Mouse (Mus musculus) forebrain, embryonic 13.5 days (tissue): ENCODE results near the gene Gm4969. TPM values are rescaled to one million over a fixed set of nuclear protein-coding genes. Genes with fewer than 3 reads are reported as not detected.

Experiments
- ATAC-seq: fragments of 200-750 bp; cut with Nextera tagmentation; 2 replicates; pipeline ENCODE4 v1.8.0; 2017
- H3K27ac ChIP-seq: fragments of 300-500 bp; sonication (generic); 2 replicates; pipeline ENCODE4 v1.5.1; 2015; ENCODE audit warnings: inconsistent platforms, mild to moderate bottlenecking, moderate library complexity
- H3K27me3 ChIP-seq: fragments of 300-500 bp; sonication (generic); 2 replicates; pipeline ENCODE4 v1.6.1; 2015; ENCODE audit warnings: mild to moderate bottlenecking, inconsistent platforms
- H3K36me3 ChIP-seq: fragments of 300-500 bp; sonication (generic); 2 replicates; pipeline ENCODE4 v1.6.1; 2015; ENCODE audit warnings: mild to moderate bottlenecking, inconsistent platforms; ENCODE audit not compliant: poor library complexity, severe bottlenecking
- H3K4me1 ChIP-seq: fragments of 300-500 bp; sonication (generic); 2 replicates; pipeline ENCODE4 v1.6.1; 2015; ENCODE audit warnings: inconsistent platforms
- H3K4me2 ChIP-seq: fragments of 300-500 bp; sonication (generic); 2 replicates; pipeline ENCODE4 v1.6.1; 2015; ENCODE audit warnings: inconsistent platforms, mild to moderate bottlenecking, moderate library complexity
- H3K4me3 ChIP-seq: fragments of 300-500 bp; sonication (generic); 2 replicates; pipeline ENCODE4 v1.5.1; 2015; ENCODE audit warnings: mild to moderate bottlenecking, inconsistent platforms
- H3K9ac ChIP-seq: fragments of 300-500 bp; sonication (generic); 2 replicates; pipeline ENCODE4 v1.6.1; 2015; ENCODE audit warnings: mild to moderate bottlenecking, inconsistent platforms
- H3K9me3 ChIP-seq: fragments of 300-500 bp; sonication (generic); replicated peaks from 2 replicates; pipeline ENCODE4 v1.6.1; 2016; ENCODE audit warnings: inconsistent platforms
- WGBS: fragments of 180-500 bp; shearing (Covaris S2); methylation state at CpG from one replicate; pipeline ENCODE4 v1.1.7; 2015; 5-methylcytosine and 5-hydroxymethylcytosine counted together
- polyA plus RNA-seq: library from polyadenylated mRNA; unstranded; fragments of >200 nt; fragmentation: Nextera tagmentation; extraction: Ambion mirVana; gene quantifications from 2 replicates; pipeline ENCODE4 v1.2.1, GENCODE M21; 2015

Gene Gm4969
- polyA plus RNA-seq, 1 experiment from 2014 or later: 1.2 TPM

- Histone ChIP-seq H3K4me1 (peaks cover 22% of the 10 kb centered on the region), H3K9ac (no peak overlapping the region), H3K4me2 (no peak overlapping the region), H3K27ac (no peak overlapping the region), H3K27me3 (no peaks in the 10 kb centered on the region), H3K36me3 (0 out of 2 replicates have a peak, but pooled peaks cover 7% of the 10 kb centered on the region), H3K9me3 (no peaks in the 10 kb centered on the region), H3K4me3 (no peak overlapping the region)
- no peak for ATAC-seq
- WGBS: 91% methylated on average over 1 of the region's 1 CpGs
These were observed 17.9 kb downstream of the Gm4969 start for GRCm38 (mm10) chr7:19100290-19100689.

DNA sequence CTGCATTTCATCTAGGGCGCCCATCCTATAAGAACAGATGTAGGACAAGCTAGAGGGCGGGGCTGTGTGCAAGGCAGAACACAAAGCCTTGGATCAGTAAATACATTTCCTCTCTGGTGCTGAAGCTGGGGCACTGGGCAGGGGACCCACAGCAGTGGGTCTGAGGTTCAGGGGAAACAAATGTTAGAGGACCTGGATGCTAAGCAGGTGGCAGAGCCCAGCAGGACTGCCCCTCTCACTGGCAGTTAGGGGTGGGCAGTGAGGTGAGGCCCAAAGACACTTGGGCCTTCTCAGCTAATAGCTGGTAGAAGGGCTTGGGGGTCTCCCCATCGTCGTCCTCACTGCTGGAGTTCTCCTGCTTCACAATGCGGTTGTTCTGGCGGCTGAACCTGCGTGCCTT, 19.4 kb downstream of the Gm4969 start:
- peaks cover 35% of the 10 kb centered on the region for H3K4me1 ChIP-seq
- ATAC-seq: no peak
- H3K36me3 ChIP-seq: 0 out of 2 replicates have a peak, but pooled peaks cover 7% of the 10 kb centered on the region
- no peak overlapping the region for H3K4me2 ChIP-seq
- H3K4me3 ChIP-seq: no peak overlapping the region
- no peak overlapping the region for H3K27ac ChIP-seq
- 59% methylated on average over 7 of the region's 7 CpGs for WGBS
- no peaks in the 10 kb centered on the region for H3K9me3 ChIP-seq
- no peaks in the 10 kb centered on the region for H3K27me3 ChIP-seq
- no peak overlapping the region for H3K9ac ChIP-seq

GRCm38 (mm10) chr7:19097863-19098262, 20.3 kb downstream of the Gm4969 start:
- Histone ChIP-seq H3K9me3 (no peaks in the 10 kb centered on the region), H3K27me3 (no peaks in the 10 kb centered on the region), H3K36me3 (0 out of 2 replicates have a peak, but pooled peaks cover 7% of the 10 kb centered on the region), H3K27ac (no peak overlapping the region), H3K4me3 (no peak overlapping the region), H3K9ac (no peak overlapping the region), H3K4me1 (peaks cover 44% of the 10 kb centered on the region), H3K4me2 (no peak overlapping the region)
- no peak for ATAC-seq

DNA sequence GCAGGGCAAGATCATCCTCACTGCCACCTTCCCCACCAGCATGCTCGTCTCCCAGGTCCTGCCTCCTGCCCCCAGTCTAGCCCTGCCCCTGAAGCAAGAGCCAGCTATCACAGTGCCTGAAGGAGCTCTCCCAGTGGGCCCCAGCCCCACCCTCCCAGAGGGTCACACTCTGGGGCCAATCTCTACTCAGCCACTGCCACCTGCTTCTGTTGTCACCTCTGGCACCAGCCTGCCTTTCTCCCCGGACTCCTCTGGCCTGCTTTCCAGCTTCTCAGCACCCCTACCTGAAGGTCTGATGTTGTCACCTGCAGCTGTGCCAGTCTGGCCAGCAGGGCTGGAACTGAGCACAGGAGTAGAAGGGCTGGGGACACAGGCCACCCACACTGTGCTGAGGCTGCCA, 21.0 kb downstream of the Gm4969 start:
- WGBS: 58% methylated on average over 2 of the region's 2 CpGs
- Histone ChIP-seq H3K27ac (no peak overlapping the region), H3K36me3 (0 out of 2 replicates have a peak, but pooled peaks cover 7% of the 10 kb centered on the region), H3K27me3 (peaks cover 4% of the 10 kb centered on the region; the same call in 1 of the 2 replicates), H3K4me1 (peaks cover 51% of the 10 kb centered on the region), H3K9ac (no peak overlapping the region), H3K4me2 (no peak overlapping the region), H3K9me3 (no peaks in the 10 kb centered on the region), H3K4me3 (no peak overlapping the region)
- no peak for ATAC-seq

- Histone ChIP-seq H3K9me3 (no peaks in the 10 kb centered on the region), H3K36me3 (peaks cover 13% of the 10 kb centered on the region; the same call in 1 of the 2 replicates), H3K4me2 (peak overlapping the region; percentile 99), H3K9ac (peak overlapping the region; percentile 84), H3K4me3 (peak overlapping the region; percentile 66), H3K4me1 (peaks cover 58% of the 10 kb centered on the region), H3K27me3 (peaks cover 10% of the 10 kb centered on the region), H3K27ac (0 out of 2 replicates have a peak overlapping the region, but pooled peaks have one; percentile 21)
- no peak for ATAC-seq
- WGBS: 55% methylated on average over 5 of the region's 5 CpGs
These were observed 21.7 kb downstream of the Gm4969 start for GRCm38 (mm10) chr7:19096421-19096976.

GRCm38 (mm10) chr7:19095751-19096110, 22.4 kb downstream of the Gm4969 start:
- ATAC-seq: no peak
- H3K9ac ChIP-seq: peak overlapping the region; percentile 84
- 0% methylated on average over 19 of the region's 19 CpGs for WGBS
- H3K4me1 ChIP-seq: peaks cover 60% of the 10 kb centered on the region
- H3K9me3 ChIP-seq: no peaks in the 10 kb centered on the region
- peak overlapping the region; percentile 99 for H3K4me2 ChIP-seq
- peak overlapping the region; percentile 66 for H3K4me3 ChIP-seq
- peak overlapping the region; percentile 87; the same call in 1 of the 2 replicates for H3K27ac ChIP-seq
- H3K36me3 ChIP-seq: peaks cover 20% of the 10 kb centered on the region; the same call in 1 of the 2 replicates
- H3K27me3 ChIP-seq: peaks cover 17% of the 10 kb centered on the region

- H3K27ac ChIP-seq: peak overlapping the region; percentile 87
- peak overlapping the region; percentile 66 for H3K4me3 ChIP-seq
- H3K4me2 ChIP-seq: peak overlapping the region; percentile 99
- under 1% methylated on average over 62 of the region's 87 CpGs for WGBS
- ATAC-seq: 0 out of 2 replicates have a peak, but pooled peaks have one; percentile 0
- H3K9ac ChIP-seq: peak overlapping the region; percentile 84
- peaks cover 26% of the 10 kb centered on the region for H3K36me3 ChIP-seq
- H3K9me3 ChIP-seq: no peaks in the 10 kb centered on the region
- H3K4me1 ChIP-seq: peaks cover 60% of the 10 kb centered on the region
- H3K27me3 ChIP-seq: peaks cover 19% of the 10 kb centered on the region
These were observed 23.1 kb downstream of the Gm4969 start for GRCm38 (mm10) chr7:19094826-19095750.

DNA sequence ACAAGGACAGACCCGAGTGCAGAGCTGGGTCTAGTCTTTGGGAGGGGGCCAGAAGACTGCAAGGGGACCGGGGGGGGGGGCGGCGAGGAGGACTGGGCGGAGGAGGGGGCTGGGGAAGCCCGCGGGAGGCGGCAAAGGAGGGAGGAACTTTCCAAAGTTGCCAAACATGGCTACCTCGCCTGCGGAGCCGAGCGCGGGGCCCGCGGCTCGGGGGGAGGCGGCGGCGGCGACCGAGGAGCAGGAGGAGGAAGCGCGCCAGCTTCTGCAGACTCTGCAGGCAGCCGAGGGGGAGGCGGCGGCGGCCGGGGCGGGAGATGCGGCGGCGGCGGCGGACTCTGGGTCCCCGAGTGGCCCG, 23.7 kb downstream of the Gm4969 start, which contains the start of gene Six5:
Gene Six5 (plus strand): TSS at position 124 of the 355 bp plus-strand sequence.
- H3K27me3 ChIP-seq: peaks cover 19% of the 10 kb centered on the region
- peaks cover 60% of the 10 kb centered on the region for H3K4me1 ChIP-seq

DNA sequence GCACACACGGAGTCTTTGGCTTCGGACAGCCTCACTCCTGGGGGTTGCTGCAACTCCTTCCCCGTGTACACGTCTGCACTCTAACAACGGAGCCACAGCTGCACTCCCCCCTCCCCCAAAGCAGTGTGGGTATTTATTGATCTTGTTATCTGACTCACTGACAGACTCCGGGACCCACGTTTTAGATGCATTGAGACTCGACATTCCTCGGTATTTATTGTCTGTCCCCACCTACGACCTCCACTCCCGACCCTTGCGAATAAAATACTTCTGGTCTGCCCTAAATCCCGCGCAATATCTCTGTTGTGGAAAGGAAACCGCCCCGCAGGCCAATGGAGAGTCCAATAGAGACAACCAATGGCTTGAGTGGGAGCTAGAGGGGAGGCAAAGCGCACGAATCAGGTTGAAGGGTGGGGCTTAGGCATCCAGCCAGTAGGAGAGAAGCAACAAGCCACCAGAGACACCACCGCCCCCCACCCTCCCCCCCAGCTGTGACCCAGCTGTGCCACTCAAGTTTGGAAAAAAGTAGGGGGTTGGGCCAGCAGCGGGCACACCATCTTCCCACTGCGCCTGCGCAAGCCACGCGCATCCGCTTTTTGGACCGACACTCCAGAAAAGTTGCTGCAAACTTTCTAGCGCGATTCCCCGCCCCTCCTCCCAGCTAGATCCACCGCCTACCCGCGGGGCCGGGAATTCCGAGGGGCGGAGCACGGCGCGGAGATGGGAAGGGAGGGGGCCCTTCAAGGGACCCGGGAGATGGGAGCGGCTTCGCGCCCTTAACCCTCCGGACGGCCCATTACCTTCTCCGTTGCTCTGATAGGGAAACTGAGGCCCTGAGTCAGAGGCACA, 24.4 kb downstream of the Gm4969 start:
- Histone ChIP-seq H3K36me3 (peaks cover 38% of the 10 kb centered on the region), H3K4me2 (peak overlapping the region; percentile 99), H3K4me1 (peaks cover 60% of the 10 kb centered on the region), H3K9ac (peak overlapping the region; percentile 84), H3K27ac (peak overlapping the region; percentile 87), H3K27me3 (peaks cover 19% of the 10 kb centered on the region), H3K4me3 (peak overlapping the region; percentile 66), H3K9me3 (no peaks in the 10 kb centered on the region)
- peak; percentile 78 for ATAC-seq
- WGBS: under 1% methylated on average over 45 of the region's 45 CpGs

More for the DNA sequence above, 23.7 kb downstream of the Gm4969 start, which contains the start of gene Six5:
- Histone ChIP-seq H3K4me2 (peak within 1 kb of the TSS; percentile 99), H3K9ac (peak within 1 kb of the TSS; percentile 84), H3K9me3 (no peaks in the 10 kb centered on the region), H3K27ac (peak within 1 kb of the TSS; percentile 87), H3K36me3 (peaks cover 33% of the 10 kb centered on the region), H3K4me3 (peak within 1 kb of the TSS; percentile 66)
- 1% methylated on average over 18 of the region's 36 CpGs for WGBS
- no peak for ATAC-seq

GRCm38 (mm10) chr7:19093174-19093521, 25.0 kb downstream of the Gm4969 start:
- under 1% methylated on average over 14 of the region's 15 CpGs for WGBS
- Histone ChIP-seq H3K9ac (peak overlapping the region; percentile 45; the same call in 1 of the 2 replicates), H3K4me1 (peaks cover 60% of the 10 kb centered on the region), H3K9me3 (no peaks in the 10 kb centered on the region), H3K27me3 (peaks cover 19% of the 10 kb centered on the region), H3K36me3 (peaks cover 44% of the 10 kb centered on the region), H3K4me2 (peak overlapping the region; percentile 99), H3K4me3 (peak overlapping the region; percentile 66), H3K27ac (peak overlapping the region; percentile 77)
- ATAC-seq: peak; percentile 53

GRCm38 (mm10) chr7:19092381-19093173, 25.6 kb downstream of the Gm4969 start:
- H3K36me3 ChIP-seq: peaks cover 49% of the 10 kb centered on the region
- WGBS: 5% methylated on average over 38 of the region's 38 CpGs
- no peaks in the 10 kb centered on the region for H3K9me3 ChIP-seq
- H3K4me2 ChIP-seq: peak overlapping the region; percentile 99
- peaks cover 19% of the 10 kb centered on the region for H3K27me3 ChIP-seq
- H3K9ac ChIP-seq: peak overlapping the region; percentile 58
- peaks cover 60% of the 10 kb centered on the region for H3K4me1 ChIP-seq
- ATAC-seq: peak; percentile 74
- peak overlapping the region; percentile 66 for H3K4me3 ChIP-seq
- peak overlapping the region; percentile 77 for H3K27ac ChIP-seq
